Mouse (Mus musculus) CH12.LX (cell line): Measurements from ENCODE around the gene Ehd3. TPM values are rescaled to one million over a fixed set of nuclear protein-coding genes. Genes with fewer than 3 reads are reported as not detected.

Experiments used
- DNase-seq: peaks from one replicate; pipeline ENCODE4 v3.0.0-alpha.2; 2013; ENCODE audit errors: extremely low read depth
- H3K27ac ChIP-seq: 2 replicates; pipeline ENCODE4 v1.5.1; 2012; ENCODE audit warnings: low read depth, mild to moderate bottlenecking, control low read depth, moderate library complexity; ENCODE audit not compliant: insufficient read depth
- H3K27me3 ChIP-seq: replicated peaks from 2 replicates; pipeline ENCODE3; 2012; ENCODE audit warnings: inconsistent platforms
- H3K36me3 ChIP-seq, 2 experiments: replicated peaks in 1 of 2; 2 replicates each; pipeline versions ENCODE3 to v1.6.1; 2012; ENCODE audit warnings: inconsistent platforms in 1 of 2, low read length in 1 of 2, mild to moderate bottlenecking in 1 of 2, mixed read lengths in 1 of 2, moderate library complexity in 1 of 2; ENCODE audit not compliant: control insufficient read depth in 1 of 2, insufficient read depth in 1 of 2
- H3K4me1 ChIP-seq, 2 experiments: 2 replicates each; pipeline ENCODE4 v1.6.1; 2012; ENCODE audit warnings: inconsistent platforms in 1 of 2, moderate library complexity in 1 of 2; ENCODE audit not compliant: insufficient read depth in 2 of 2, control insufficient read depth in 1 of 2
- H3K4me2 ChIP-seq: 2 replicates; pipeline ENCODE4 v1.6.1; 2012; ENCODE audit warnings: low read depth, mild to moderate bottlenecking, control low read depth; ENCODE audit not compliant: poor library complexity, insufficient read depth, severe bottlenecking
- H3K4me3 ChIP-seq, 3 experiments: fragments of 150-350 bp in 1 of 3; sonication (generic) in 1 of 3; replicated peaks in 1 of 3; 2 replicates each; pipeline versions ENCODE3 to v1.5.1; 2011 to 2012; ENCODE audit warnings: low read depth in 2 of 3, low read length in 2 of 3, mild to moderate bottlenecking in 2 of 3, moderate library complexity in 2 of 3, control low read depth in 1 of 3, improper control_type of control experiment in 1 of 3, inconsistent platforms in 1 of 3, mixed read lengths in 1 of 3; ENCODE audit not compliant: poor library complexity in 1 of 3
- H3K79me2 ChIP-seq: replicated peaks from 2 replicates; pipeline ENCODE4 v1.6.1; 2012; ENCODE audit warnings: mild to moderate bottlenecking, moderate library complexity; ENCODE audit not compliant: control insufficient read depth, poor library complexity, insufficient read depth, severe bottlenecking; ENCODE audit errors: extremely low read depth
- H3K9ac ChIP-seq: 2 replicates; pipeline ENCODE4 v1.6.1; 2012; ENCODE audit warnings: low read depth, mild to moderate bottlenecking, control low read depth, moderate library complexity; ENCODE audit not compliant: insufficient read depth
- H3K9me3 ChIP-seq: replicated peaks from 2 replicates; pipeline ENCODE3; 2012; ENCODE audit warnings: low read length, inconsistent platforms, mixed read lengths
- CHD1 ChIP-seq: IDR thresholded peaks from 2 replicates; pipeline ENCODE4 v1.6.1; 2012; ENCODE audit warnings: low read depth, low read length, improper control_type of control experiment, inconsistent platforms
- E2F4 ChIP-seq: IDR thresholded peaks from 2 replicates; pipeline ENCODE4 v1.6.1; 2011; ENCODE audit warnings: low read depth, low read length, improper control_type of control experiment; ENCODE audit not compliant: insufficient replicate concordance
- ELF1 ChIP-seq: IDR thresholded peaks from 2 replicates; pipeline ENCODE4 v1.6.1; 2014; ENCODE audit warnings: low read depth, mild to moderate bottlenecking, inconsistent platforms, low read length, improper control_type of control experiment
- EP300 ChIP-seq: IDR thresholded peaks from 2 replicates; pipeline ENCODE4 v1.6.1; 2011; ENCODE audit warnings: low read length, improper control_type of control experiment
- ETS1 ChIP-seq: conservative IDR thresholded peaks from 2 replicates; pipeline ENCODE4 v1.6.1; 2012; ENCODE audit warnings: low read depth, mild to moderate bottlenecking, inconsistent platforms, low read length, improper control_type of control experiment, moderate library complexity
- GABPA ChIP-seq: IDR thresholded peaks from 2 replicates; pipeline ENCODE4 v1.6.1; 2012; ENCODE audit warnings: low read depth, low read length, improper control_type of control experiment, inconsistent platforms; ENCODE audit not compliant: insufficient replicate concordance
- HCFC1 ChIP-seq: IDR thresholded peaks from 2 replicates; pipeline ENCODE4 v1.6.1; 2012; ENCODE audit warnings: low read depth, mild to moderate bottlenecking, inconsistent platforms, low read length, improper control_type of control experiment
- IRF4 ChIP-seq: IDR thresholded peaks from 2 replicates; pipeline ENCODE4 v1.6.1; 2014; ENCODE audit warnings: low read depth, mild to moderate bottlenecking, inconsistent platforms, low read length, improper control_type of control experiment
- JUN ChIP-seq: IDR thresholded peaks from 2 replicates; pipeline ENCODE4 v1.6.1; 2011; ENCODE audit warnings: low read depth, mild to moderate bottlenecking, low read length, improper control_type of control experiment, moderate library complexity; ENCODE audit not compliant: insufficient read depth
- JUND ChIP-seq: conservative IDR thresholded peaks from 2 replicates; pipeline ENCODE4 v1.6.1; 2011; ENCODE audit warnings: low read depth, low read length, improper control_type of control experiment
- MAFK ChIP-seq: IDR thresholded peaks from 2 replicates; pipeline ENCODE4 v1.6.1; 2011; ENCODE audit warnings: low read length, improper control_type of control experiment; ENCODE audit not compliant: insufficient replicate concordance
- MAX ChIP-seq: IDR thresholded peaks from 2 replicates; pipeline ENCODE4 v1.6.1; 2011; ENCODE audit warnings: low read length, improper control_type of control experiment
- MAZ ChIP-seq: IDR thresholded peaks from 2 replicates; pipeline ENCODE4 v1.6.1; 2012; ENCODE audit warnings: low read depth, mild to moderate bottlenecking, inconsistent platforms, low read length, improper control_type of control experiment, moderate library complexity
- MEF2A ChIP-seq: IDR thresholded peaks from 2 replicates; pipeline ENCODE4 v1.6.1; 2014; ENCODE audit warnings: low read depth, mild to moderate bottlenecking, inconsistent platforms, low read length, improper control_type of control experiment, borderline replicate concordance
- MXI1 ChIP-seq: IDR thresholded peaks from 2 replicates; pipeline ENCODE4 v1.6.1; 2011; ENCODE audit warnings: mild to moderate bottlenecking, low read depth, low read length, improper control_type of control experiment
- NELFE ChIP-seq: IDR thresholded peaks from 2 replicates; pipeline ENCODE4 v1.6.1; 2011; ENCODE audit warnings: low read depth, low read length, improper control_type of control experiment
- NRF1 ChIP-seq: IDR thresholded peaks from 2 replicates; pipeline ENCODE4 v1.6.1; 2014; ENCODE audit warnings: low read depth, mild to moderate bottlenecking, inconsistent platforms, low read length, improper control_type of control experiment, moderate library complexity
- PAX5 ChIP-seq: IDR thresholded peaks from 2 replicates; pipeline ENCODE4 v1.6.1; 2012; ENCODE audit warnings: low read length, inconsistent platforms, mixed read lengths
- TBP ChIP-seq: conservative IDR thresholded peaks from 2 replicates; pipeline ENCODE4 v1.6.1; 2011; ENCODE audit warnings: low read depth, low read length, improper control_type of control experiment
- UBTF ChIP-seq: IDR thresholded peaks from 2 replicates; pipeline ENCODE4 v1.6.1; 2012; ENCODE audit warnings: low read depth, mild to moderate bottlenecking, inconsistent platforms, low read length, improper control_type of control experiment, moderate library complexity
- USF2 ChIP-seq: conservative IDR thresholded peaks from 2 replicates; pipeline ENCODE4 v1.6.1; 2011; ENCODE audit warnings: low read depth, low read length, improper control_type of control experiment
- ZC3H11A ChIP-seq: IDR thresholded peaks from 2 replicates; pipeline ENCODE4 v1.6.1; 2012; ENCODE audit warnings: low read depth, mild to moderate bottlenecking, inconsistent platforms, low read length, improper control_type of control experiment
- dilution Hi-C: fragments of 300-500 bp; cut with MboI; formaldehyde crosslinking; loops from 2 replicates; pipeline ENCODE4 v1.14.3; 2020; ENCODE audit warnings: low sequenced_read_pairs; ENCODE audit not compliant: extremely low pct_unique_long_range_greater_than_20kb, extremely low pct_ligation_motif_present
- in situ Hi-C: fragments of 300-500 bp; cut with MboI; formaldehyde crosslinking; loops from 3 replicates; pipeline ENCODE4 v1.14.3; 2019; ENCODE audit warnings: low sequenced_read_pairs, low pct_ligation_motif_present, low pct_unique_long_range_greater_than_20kb, mixed read lengths
- polyA plus RNA-seq: library from polyadenylated mRNA; unstranded; fragments of >175 nt; gene quantifications from 2 replicates; pipeline ENCODE4 v1.2.1, GENCODE M21; 2012; ENCODE audit warnings: low read depth; ENCODE audit not compliant: insufficient read length
- total RNA-seq, 2 experiments: library from RNA; depleted of rRNA; stranded (reverse); fragments of 300-350 nt in 1 of 2; fragments of >200 nt in 1 of 2; gene quantifications; 2 replicates each; pipeline ENCODE4 v1.2.3; 2012 to 2014

Ehd3 gene
- total and polyA plus RNA-seq, 3 experiments, result 11.0 to 37.0 (median 26.5) TPM

GRCm38 (mm10) chr17:73842963-73843362 lies 39.0 kb downstream of the Ehd3 start:
- DNase-seq, result no peak
- H3K4me1 ChIP-seq, result peaks cover 0 to 9% of the 10 kb centered on the region in 2 experiments; a peak in 1 of 4 replicates
- no peak overlapping the region for H3K9ac ChIP-seq
- no peaks in the 10 kb centered on the region for H3K9me3 ChIP-seq
- no peak overlapping the region for H3K4me2 ChIP-seq
- H3K4me3 ChIP-seq, result no peak overlapping the region
- in situ Hi-C loops, result no loop called here
- H3K27ac ChIP-seq, result no peak overlapping the region
- no peak for TF ChIP-seq MEF2A
- no peak for TF ChIP-seq MAZ
- TF ChIP-seq E2F4, result no peak
- no peak for TF ChIP-seq MAFK
- TF ChIP-seq CHD1, result no peak
- no peak for TF ChIP-seq GABPA
- TF ChIP-seq UBTF, result no peak
- TF ChIP-seq MAX, result no peak
- no peak for TF ChIP-seq EP300
- no peaks in the 10 kb centered on the region for H3K36me3 ChIP-seq
- no peaks in the 10 kb centered on the region for H3K79me2 ChIP-seq
- dilution Hi-C loops, result no loop called here
- no peaks in the 10 kb centered on the region for H3K27me3 ChIP-seq

- Histone ChIP-seq H3K36me3 (no peaks in the 10 kb centered on the region), H3K79me2 (no peaks in the 10 kb centered on the region), H3K9ac (no peak overlapping the region), H3K27me3 (no peaks in the 10 kb centered on the region), H3K9me3 (no peaks in the 10 kb centered on the region), H3K27ac (no peak overlapping the region), H3K4me2 (no peak overlapping the region), H3K4me1 (no peaks in the 10 kb centered on the region), H3K4me3 (no peak overlapping the region)
- in situ Hi-C loops (no loop called here), dilution Hi-C loops (no loop called here)
- no peak for DNase-seq
- TF ChIP-seq CHD1, result no peak
- no peak for TF ChIP-seq ZC3H11A
- TF ChIP-seq JUN, result no peak
Measured at GRCm38 (mm10) chr17:73845632-73846031, 41.7 kb downstream of the Ehd3 start.

GRCm38 (mm10) chr17:73847399-73847798 lies 43.5 kb downstream of the Ehd3 start:
- H3K4me2 ChIP-seq, result no peak overlapping the region
- no peak overlapping the region for H3K4me3 ChIP-seq
- TF ChIP-seq HCFC1, result no peak
- TF ChIP-seq TBP, result no peak
- no peak for TF ChIP-seq ELF1
- TF ChIP-seq MXI1, result no peak
- no peak for TF ChIP-seq ETS1
- no peak for TF ChIP-seq MAFK
- no peak for TF ChIP-seq NRF1
- no peak for TF ChIP-seq PAX5
- TF ChIP-seq USF2, result no peak
- TF ChIP-seq NELFE, result no peak
- no peak for TF ChIP-seq IRF4
- TF ChIP-seq JUND, result no peak
- in situ Hi-C loops (no loop called here), dilution Hi-C loops (no loop called here)
- no peak overlapping the region for H3K27ac ChIP-seq
- no peaks in the 10 kb centered on the region for H3K36me3 ChIP-seq
- no peaks in the 10 kb centered on the region for H3K4me1 ChIP-seq
- no peaks in the 10 kb centered on the region for H3K27me3 ChIP-seq
- no peak overlapping the region for H3K9ac ChIP-seq
- no peaks in the 10 kb centered on the region for H3K79me2 ChIP-seq
- no peaks in the 10 kb centered on the region for H3K9me3 ChIP-seq
- DNase-seq, result no peak
